9 mouse cellular contexts compared by ENCODE assay signal in the genomic region with DNA sequence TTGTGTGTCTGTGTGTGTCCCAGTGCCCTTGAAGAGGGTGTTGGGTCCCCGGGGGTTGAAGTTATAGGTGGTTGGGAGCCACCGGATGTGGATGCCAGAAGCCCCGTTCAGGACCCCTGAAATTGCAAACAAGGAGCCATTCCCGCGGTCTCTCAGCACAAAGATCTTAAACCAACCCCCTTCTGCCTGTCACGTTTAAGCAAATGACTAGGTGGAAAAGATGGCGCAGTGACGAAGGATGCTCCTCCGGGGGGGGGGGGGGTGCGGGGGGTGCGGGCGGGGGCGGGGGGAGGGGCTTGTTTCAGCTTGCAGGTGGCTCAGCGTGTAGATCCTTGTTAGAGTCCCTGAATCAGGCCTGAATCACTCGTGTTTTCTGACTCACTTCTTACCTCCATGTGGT. TPM values are rescaled to one million over a fixed set of nuclear protein-coding genes. Genes with fewer than 3 reads are reported as not detected.
DNase-seq lines count a peak whose midpoint lies in the region; ATAC-seq and TF ChIP-seq lines count a peak whose summit lies in the region.
"Had no signal": no experiment of that assay in that cellular context is flagged by ENCODE, and none has a peak within 500 bp of the region (broad histone marks: within the 10 kb centered on the region; RNA-seq: fewer than 3 reads in every experiment).

No protein-coding gene starts in this region.

- H3K4me1 ChIP-seq in neural tube, embryonic 11.5 days (ENCODE audit: control insufficient read depth, insufficient read depth, low read length): no peaks in the 10 kb centered on the region
- H3K4me1 ChIP-seq in forebrain, postnatal 0 days (ENCODE audit: insufficient read depth): no peaks in the 10 kb centered on the region
- H3K4me1 ChIP-seq in liver, postnatal 0 days (ENCODE audit: insufficient read depth): no peaks in the 10 kb centered on the region

- H3K4me3 ChIP-seq in neural tube, embryonic 11.5 days (ENCODE audit: low read depth, low read length): no peak overlapping the region
- H3K4me3 ChIP-seq in forebrain, postnatal 0 days (ENCODE audit: low read depth, low read length): peak overlapping the region; percentile 1
- H3K4me3 ChIP-seq in liver, postnatal 0 days (ENCODE audit: low read depth, low read length): no peak overlapping the region

- no peak for TF ChIP-seq EP300 in liver, postnatal 0 days (IDR thresholded peaks at IDR 0.05; ENCODE audit: low read depth)

- H3K36me3 ChIP-seq in neural tube, embryonic 11.5 days (ENCODE audit: control insufficient read depth, insufficient read depth, low read length): no peaks in the 10 kb centered on the region
- H3K36me3 ChIP-seq in forebrain, postnatal 0 days (ENCODE audit: insufficient read depth): no peaks in the 10 kb centered on the region
- H3K36me3 ChIP-seq in liver, postnatal 0 days (replicated peaks; ENCODE audit: insufficient read depth, low read length): no peaks in the 10 kb centered on the region

- peak overlapping the region; percentile 23; the same call in 1 of the 2 replicates for H3K4me2 ChIP-seq in neural tube, embryonic 11.5 days (ENCODE audit: low read depth)
- peak overlapping the region; percentile 33 for H3K4me2 ChIP-seq in forebrain, postnatal 0 days (ENCODE audit: low read depth)
- 0 out of 2 replicates have a peak overlapping the region, but pooled peaks have one; percentile 9 for H3K4me2 ChIP-seq in liver, postnatal 0 days (ENCODE audit: low read depth, low read length)

- no peak for DNase-seq in neural tube, embryonic 11.5 days (ENCODE audit: low spot score)
- DNase-seq in neural tube, embryonic 10.5 days (ENCODE audit: extremely low spot score, low spot score): no peak
- peak; percentile 43 for DNase-seq in forebrain, postnatal 0 days
- no peak for DNase-seq in liver, postnatal 0 days
- no peak for DNase-seq in right cerebral cortex, adult 18-20 months
- no peak for DNase-seq in spleen, adult 12 weeks (ENCODE audit: low spot score)
- DNase-seq: heart, postnatal 14 days had no signal

- H3K27ac ChIP-seq in neural tube, embryonic 11.5 days (ENCODE audit: low read depth, low read length): no peak overlapping the region
- H3K27ac ChIP-seq in forebrain, postnatal 0 days (ENCODE audit: low read depth, low read length): no peak overlapping the region
- H3K27ac ChIP-seq in liver, postnatal 0 days (ENCODE audit: low read depth): no peak overlapping the region

- H3K9me3 ChIP-seq in neural tube, embryonic 11.5 days (ENCODE audit: control insufficient read depth, low read length): no peaks in the 10 kb centered on the region
- no peaks in the 10 kb centered on the region for H3K9me3 ChIP-seq in forebrain, postnatal 0 days (ENCODE audit: low read length)
- H3K9me3 ChIP-seq in liver, postnatal 0 days (ENCODE audit: low read length): no peaks in the 10 kb centered on the region

- H3K9ac ChIP-seq in neural tube, embryonic 11.5 days (ENCODE audit: low read length): no peak overlapping the region
- H3K9ac ChIP-seq in forebrain, postnatal 0 days: no peak overlapping the region
- H3K9ac ChIP-seq in liver, postnatal 0 days (replicated peaks): no peak overlapping the region

- TF ChIP-seq CTCF in forebrain, postnatal 0 days (IDR thresholded peaks at IDR 0.05; ENCODE audit: low read depth): no peak
- no peak for TF ChIP-seq CTCF in liver, postnatal 0 days (IDR thresholded peaks at IDR 0.05; ENCODE audit: low read depth)

- WGBS in neural tube, embryonic 11.5 days: 13% methylated on average over 10 of the region's 15 CpGs
- WGBS in forebrain, postnatal 0 days: 17% methylated on average over 10 of the region's 15 CpGs
- WGBS in liver, postnatal 0 days (ENCODE audit: insufficient replicate concordance): 7% methylated on average over 9 of the region's 15 CpGs

- H3K27me3 ChIP-seq in neural tube, embryonic 11.5 days (ENCODE audit: control insufficient read depth, insufficient read depth, low read length): no peaks in the 10 kb centered on the region
- H3K27me3 ChIP-seq in forebrain, postnatal 0 days (ENCODE audit: insufficient read depth, low read length): no peaks in the 10 kb centered on the region
- no peaks in the 10 kb centered on the region for H3K27me3 ChIP-seq in liver, postnatal 0 days (ENCODE audit: insufficient read depth, low read length)

- no peak for ATAC-seq in neural tube, embryonic 11.5 days (ENCODE audit: insufficient read depth, low FRiP score, low TSS enrichment)
- ATAC-seq in forebrain, postnatal 0 days: peak; percentile 70
- ATAC-seq in liver, postnatal 0 days: no peak
- no peak for ATAC-seq in granulocyte monocyte progenitor cell, adult 5-6 weeks (replicated peaks; ENCODE audit: poor library complexity, severe bottlenecking)
- ATAC-seq in cerebellum, adult (ENCODE audit: insufficient number of reproducible peaks, low FRiP score, low TSS enrichment): no peak

RNA-seq across cellular contexts. Expression of gene Tmem94, which starts 17.9 kb away (rescaled TPM):
- 18.6 and 19.0 TPM in 2 replicates for polyA plus RNA-seq in neural tube, embryonic 11.5 days (2014; fragmentation: Nextera tagmentation; extraction: Ambion mirVana)
- total RNA-seq in forebrain, postnatal 0 days (2014; rRNA removed): 16.7 and 19.3 TPM in 2 replicates
- 12.1 and 14.9 TPM in 2 replicates for polyA plus RNA-seq in forebrain, postnatal 0 days (2015; fragmentation: Nextera tagmentation; extraction: Ambion mirVana)
- polyA plus RNA-seq in liver, postnatal 0 days (2015; fragmentation: Nextera tagmentation; extraction: Ambion mirVana): 4.1 and 4.2 TPM in 2 replicates
- 17.6 and 33.4 TPM in 2 replicates for total RNA-seq in granulocyte monocyte progenitor cell, adult 5-6 weeks (2014; fragmentation: Nextera tagmentation)
- 9.0 and 17.2 TPM in 2 replicates for total RNA-seq in granulocyte monocyte progenitor cell, adult 5-6 weeks (2017)

RNA-seq across cellular contexts. Expression of gene Grb2, which starts 39.0 kb away (rescaled TPM):
- polyA plus RNA-seq in neural tube, embryonic 11.5 days (2014; fragmentation: Nextera tagmentation; extraction: Ambion mirVana): 86.7 and 89.8 TPM in 2 replicates
- 88.2 and 91.9 TPM in 2 replicates for total RNA-seq in forebrain, postnatal 0 days (2014; rRNA removed)
- polyA plus RNA-seq in forebrain, postnatal 0 days (2015; fragmentation: Nextera tagmentation; extraction: Ambion mirVana): 153 and 162 TPM in 2 replicates
- polyA plus RNA-seq in liver, postnatal 0 days (2015; fragmentation: Nextera tagmentation; extraction: Ambion mirVana): 40.4 and 45.6 TPM in 2 replicates
- total RNA-seq in granulocyte monocyte progenitor cell, adult 5-6 weeks (2014; fragmentation: Nextera tagmentation): 106 and 112 TPM in 2 replicates
- total RNA-seq in granulocyte monocyte progenitor cell, adult 5-6 weeks (2017): 40.4 and 56.0 TPM in 2 replicates
